Mouse (Mus musculus) v-Abl transformed pro-B cells (cell line): ENCODE measurements around the gene Olfr418.
"Not testable (repeated sequence)": the region's sequence is repeated elsewhere in the genome, so short reads cannot be mapped to it uniquely, and the experiment has no call there.

Source experiments
- in situ Hi-C, 2 experiments: fragments of 400-800 bp; cut with MboI; formaldehyde crosslinking; loops; one replicate each; pipeline ENCODE4 v1.15.1; 2025; ENCODE audit not compliant: unreplicated experiment in 2 of 2

Gene Olfr418

DNA sequence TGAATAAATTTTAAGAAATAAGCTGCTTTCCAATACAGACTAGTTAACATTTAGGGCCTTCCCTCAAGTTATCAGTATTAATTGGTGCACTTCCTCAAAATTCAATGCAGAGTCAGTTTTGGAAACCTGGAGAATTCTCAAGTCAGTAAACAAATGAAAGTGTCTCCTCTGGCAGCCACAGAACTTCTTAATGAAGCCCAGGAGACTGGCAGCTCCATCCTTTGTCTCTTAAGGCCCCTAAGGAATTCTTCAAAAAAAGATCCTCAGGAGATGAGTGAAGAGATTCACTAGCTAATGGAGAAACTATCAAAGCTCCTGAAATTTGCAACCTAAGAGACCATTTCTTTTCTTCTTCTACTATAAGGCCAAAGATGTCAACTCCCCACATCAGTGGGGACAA lies at the start of gene Olfr418:
Gene Olfr418, plus strand, starts transcription at position 301 of the 400 bp plus-strand sequence.
- in situ Hi-C loops, result no loop called here

- in situ Hi-C loops, result no loop called here
These were observed 49.3 kb upstream of the Olfr418 start for GRCm38 (mm10) chr1:173216481-173216880.

- in situ Hi-C loops, result no loop called here
These were observed 38.7 kb upstream of the Olfr418 start, which contains the start of gene Fcer1a for GRCm38 (mm10) chr1:173227081-173227480. Fcer1a (minus strand) TSS chr1:173227214.

GRCm38 (mm10) chr1:173237004-173237403 lies 28.8 kb upstream of the Olfr418 start:
- in situ Hi-C loops, result loop anchor here (5.0 kb wide), 1 partner anchor 1115 kb away; no protein-coding TSS in a partner anchor

DNA sequence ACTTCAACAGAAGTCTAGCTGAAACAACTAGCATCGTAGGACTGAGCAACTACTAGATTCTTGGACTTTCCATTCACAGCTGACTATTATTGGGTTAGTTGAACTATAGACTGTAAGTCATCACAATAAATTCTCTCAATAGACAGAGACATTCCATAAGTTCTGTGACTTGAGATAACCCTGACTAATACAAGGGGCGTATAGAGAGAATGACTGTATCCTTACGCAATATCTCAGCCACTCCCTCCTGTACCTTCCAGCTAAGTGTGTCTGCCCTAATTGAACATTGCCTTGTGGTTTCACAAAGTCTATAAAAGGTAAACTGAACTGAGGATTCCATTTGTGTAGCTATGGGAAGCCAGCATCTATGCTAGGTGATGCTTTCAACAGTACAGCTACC lies 15.9 kb upstream of the Olfr418 start:
- in situ Hi-C loops, result no loop called here

- in situ Hi-C loops, result loop anchor here in 1 of 2 experiments (5.0 kb wide), 1 partner anchor 1055 kb away; the partner anchor contains the start of gene Mptx1
These were observed 11.9 kb downstream of the Olfr418 start, which contains the start of gene Mptx2 for GRCm38 (mm10) chr1:173277677-173278076. Mptx2 (minus strand) TSS chr1:173277777.

- in situ Hi-C loops, result not testable (repeated sequence)
These were observed 37.0 kb downstream of the Olfr418 start for GRCm38 (mm10) chr1:173302795-173303194.

GRCm38 (mm10) chr1:173313535-173314050 lies 47.8 kb downstream of the Olfr418 start:
- in situ Hi-C loops, result not testable (repeated sequence)

GRCm38 (mm10) chr1:173315725-173316124 lies 49.9 kb downstream of the Olfr418 start:
- in situ Hi-C loops, result no loop called here

- in situ Hi-C loops, result no loop called here
These were observed 52.2 kb downstream of the Olfr418 start for GRCm38 (mm10) chr1:173317925-173318477.

- in situ Hi-C loops, result loop anchor here in 1 of 2 experiments (10.0 kb wide), 2 partner anchors 917 to 1143 kb away; no protein-coding TSS in a partner anchor
These were observed 55.9 kb downstream of the Olfr418 start for GRCm38 (mm10) chr1:173321593-173322248.

- in situ Hi-C loops, result loop anchor here in 1 of 2 experiments (10.0 kb wide), 2 partner anchors 917 to 1143 kb away; no protein-coding TSS in a partner anchor
These were observed 56.4 kb downstream of the Olfr418 start for GRCm38 (mm10) chr1:173322249-173322627.
